Mouse (Mus musculus): Measurements from ENCODE around the gene Crb3.

DNA sequence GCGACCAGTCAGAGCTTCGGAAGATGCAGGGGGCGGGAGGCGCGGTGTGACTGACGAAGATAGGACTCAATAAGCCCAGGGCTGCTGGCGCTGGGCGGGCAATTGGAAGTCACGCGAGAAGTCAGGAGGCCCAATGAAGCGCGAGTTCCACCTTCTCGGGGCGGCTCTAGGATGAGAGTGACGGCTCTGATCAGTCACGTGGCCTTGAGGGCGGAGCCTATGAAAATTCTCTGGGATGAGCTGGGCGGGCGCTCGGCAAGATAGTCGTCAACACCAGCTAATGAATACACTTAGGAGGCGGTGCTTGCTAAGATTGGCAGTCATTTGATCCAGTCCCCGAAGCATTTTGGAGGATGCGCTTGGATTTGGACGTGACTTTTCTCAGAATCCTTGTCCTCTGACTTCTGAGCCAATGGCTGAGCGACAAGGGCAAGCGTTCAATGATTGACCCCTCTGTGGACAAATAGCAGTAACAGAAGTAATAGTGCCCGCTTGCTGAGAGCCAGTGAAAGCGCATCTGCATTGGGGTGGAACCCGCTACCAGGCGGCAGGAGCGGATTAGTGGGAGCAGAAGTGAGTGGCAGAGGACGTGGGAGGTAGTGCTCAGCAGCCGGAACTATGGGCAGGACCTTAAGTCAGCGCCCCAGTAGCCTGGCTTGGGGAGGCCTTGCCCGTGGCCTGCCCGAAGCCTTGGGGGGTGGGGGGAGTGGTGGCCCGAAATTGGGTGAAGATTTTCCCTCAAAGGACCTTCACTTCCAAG is 27.1 kb upstream of the Crb3 start:
- peak; percentile 41 for TF ChIP-seq CTCF (IDR thresholded peaks at IDR 0.05; ENCODE audit: low read depth)
- TF ChIP-seq EP300 (optimal IDR thresholded peaks at IDR 0.05) = no peak
